Mouse (Mus musculus): ENCODE measurements around the gene Tmem110. TPM values are rescaled to one million over a fixed set of nuclear protein-coding genes. Genes with fewer than 3 reads are reported as not detected.

Tmem110 gene
- polyA plus RNA-seq, 1 experiment, result 14.1 TPM

GRCm38 (mm10) chr14:30875130-30875865, 49.9 kb downstream of the Tmem110 start:
- H3K27ac ChIP-seq (ENCODE audit: insufficient read depth, low read depth, low read length), result 0 out of 2 replicates have a peak overlapping the region, but pooled peaks have one; percentile 22
- H3K27me3 ChIP-seq (replicated peaks; ENCODE audit: control insufficient read depth, insufficient read depth, low read length), result no peaks in the 10 kb centered on the region
- peak; percentile 33 for DNase-seq
- H3K36me3 ChIP-seq (ENCODE audit: control insufficient read depth, insufficient read depth, low read length), result no peaks in the 10 kb centered on the region
- 63% methylated on average over 12 of the region's 12 CpGs for WGBS
- TF ChIP-seq CTCF (conservative IDR thresholded peaks at IDR 0.05; ENCODE audit: insufficient read depth, insufficient read length, low read depth, low read length), result no peak
- no peak for TF ChIP-seq POLR2A (IDR thresholded peaks at IDR 0.05; ENCODE audit: low read depth, low read length)
- H3K4me3 ChIP-seq (ENCODE audit: insufficient read depth, low read depth, low read length), result no peak overlapping the region
- 0 out of 2 replicates have a peak, but pooled peaks cover 8% of the 10 kb centered on the region for H3K4me1 ChIP-seq (ENCODE audit: control insufficient read depth, insufficient read depth, low read length)

- TF ChIP-seq POLR2A (IDR thresholded peaks at IDR 0.05; ENCODE audit: low read depth, low read length), result no peak
- TF ChIP-seq CTCF (conservative IDR thresholded peaks at IDR 0.05; ENCODE audit: insufficient read depth, insufficient read length, low read depth, low read length), result no peak
- 43% methylated on average over 9 of the region's 9 CpGs for WGBS
- peak; percentile 40 for DNase-seq
- 0 out of 2 replicates have a peak, but pooled peaks cover 8% of the 10 kb centered on the region for H3K4me1 ChIP-seq (ENCODE audit: control insufficient read depth, insufficient read depth, low read length)
- H3K27ac ChIP-seq (ENCODE audit: insufficient read depth, low read depth, low read length), result 0 out of 2 replicates have a peak overlapping the region, but pooled peaks have one; percentile 22
- H3K4me3 ChIP-seq (ENCODE audit: insufficient read depth, low read depth, low read length), result no peak overlapping the region
- no peaks in the 10 kb centered on the region for H3K36me3 ChIP-seq (ENCODE audit: control insufficient read depth, insufficient read depth, low read length)
- no peaks in the 10 kb centered on the region for H3K27me3 ChIP-seq (replicated peaks; ENCODE audit: control insufficient read depth, insufficient read depth, low read length)
Measured at GRCm38 (mm10) chr14:30875955-30876354, 50.6 kb downstream of the Tmem110 start.

GRCm38 (mm10) chr14:30876451-30876850, 51.1 kb downstream of the Tmem110 start:
- Histone ChIP-seq H3K4me1 (ENCODE audit: control insufficient read depth, insufficient read depth, low read length) (0 out of 2 replicates have a peak, but pooled peaks cover 8% of the 10 kb centered on the region), H3K4me3 (ENCODE audit: insufficient read depth, low read depth, low read length) (no peak overlapping the region), H3K27ac (ENCODE audit: insufficient read depth, low read depth, low read length) (no peak overlapping the region), H3K36me3 (ENCODE audit: control insufficient read depth, insufficient read depth, low read length) (no peaks in the 10 kb centered on the region), H3K27me3 (replicated peaks; ENCODE audit: control insufficient read depth, insufficient read depth, low read length) (no peaks in the 10 kb centered on the region)
- no peak for DNase-seq
- TF ChIP-seq CTCF (conservative IDR thresholded peaks at IDR 0.05; ENCODE audit: insufficient read depth, insufficient read length, low read depth, low read length) (no peak), POLR2A (IDR thresholded peaks at IDR 0.05; ENCODE audit: low read depth, low read length) (no peak)
- 76% methylated on average over 10 of the region's 10 CpGs for WGBS

GRCm38 (mm10) chr14:30877827-30878226, 52.4 kb downstream of the Tmem110 start:
- no peaks in the 10 kb centered on the region for H3K36me3 ChIP-seq (ENCODE audit: control insufficient read depth, insufficient read depth, low read length)
- no peak overlapping the region for H3K4me3 ChIP-seq (ENCODE audit: insufficient read depth, low read depth, low read length)
- 0 out of 2 replicates have a peak, but pooled peaks cover 8% of the 10 kb centered on the region for H3K4me1 ChIP-seq (ENCODE audit: control insufficient read depth, insufficient read depth, low read length)
- WGBS, result 98% methylated on average over 3 of the region's 3 CpGs
- H3K27me3 ChIP-seq (replicated peaks; ENCODE audit: control insufficient read depth, insufficient read depth, low read length), result no peaks in the 10 kb centered on the region
- H3K27ac ChIP-seq (ENCODE audit: insufficient read depth, low read depth, low read length), result no peak overlapping the region
- no peak for TF ChIP-seq CTCF (conservative IDR thresholded peaks at IDR 0.05; ENCODE audit: insufficient read depth, insufficient read length, low read depth, low read length)
- no peak for TF ChIP-seq POLR2A (IDR thresholded peaks at IDR 0.05; ENCODE audit: low read depth, low read length)
- no peak for DNase-seq

GRCm38 (mm10) chr14:30878958-30879571, 53.7 kb downstream of the Tmem110 start, which contains the start of gene Mustn1:
Gene Mustn1 (plus strand): TSS chr14:30879200.
- Histone ChIP-seq H3K27me3 (replicated peaks; ENCODE audit: control insufficient read depth, insufficient read depth, low read length) (no peaks in the 10 kb centered on the region), H3K4me3 (ENCODE audit: insufficient read depth, low read depth, low read length) (no peak within 1 kb of the TSS; the same call in 1 of the 2 replicates), H3K27ac (ENCODE audit: insufficient read depth, low read depth, low read length) (0 out of 2 replicates have a peak within 1 kb of the TSS, but pooled peaks have one; percentile 6), H3K36me3 (ENCODE audit: control insufficient read depth, insufficient read depth, low read length) (no peaks in the 10 kb centered on the region), H3K4me1 (ENCODE audit: control insufficient read depth, insufficient read depth, low read length) (0 out of 2 replicates have a peak, but pooled peaks cover 8% of the 10 kb centered on the region)
- TF ChIP-seq POLR2A (IDR thresholded peaks at IDR 0.05; ENCODE audit: low read depth, low read length), result no peak
- TF ChIP-seq CTCF (conservative IDR thresholded peaks at IDR 0.05; ENCODE audit: insufficient read depth, insufficient read length, low read depth, low read length), result no peak
- 59% methylated on average over 11 of the region's 11 CpGs for WGBS
- peak; percentile 35 for DNase-seq

GRCm38 (mm10) chr14:30879794-30880193, 54.4 kb downstream of the Tmem110 start:
- H3K27ac ChIP-seq (ENCODE audit: insufficient read depth, low read depth, low read length), result no peak overlapping the region
- H3K36me3 ChIP-seq (ENCODE audit: control insufficient read depth, insufficient read depth, low read length), result no peaks in the 10 kb centered on the region
- no peak for DNase-seq
- 0 out of 2 replicates have a peak, but pooled peaks cover 8% of the 10 kb centered on the region for H3K4me1 ChIP-seq (ENCODE audit: control insufficient read depth, insufficient read depth, low read length)
- H3K4me3 ChIP-seq (ENCODE audit: insufficient read depth, low read depth, low read length), result no peak overlapping the region; the same call in 1 of the 2 replicates
- TF ChIP-seq CTCF (conservative IDR thresholded peaks at IDR 0.05; ENCODE audit: insufficient read depth, insufficient read length, low read depth, low read length), result no peak
- no peak for TF ChIP-seq POLR2A (IDR thresholded peaks at IDR 0.05; ENCODE audit: low read depth, low read length)
- WGBS, result 71% methylated on average over 9 of the region's 9 CpGs
- no peaks in the 10 kb centered on the region for H3K27me3 ChIP-seq (replicated peaks; ENCODE audit: control insufficient read depth, insufficient read depth, low read length)

GRCm38 (mm10) chr14:30880251-30880650, 54.9 kb downstream of the Tmem110 start:
- H3K4me3 ChIP-seq (ENCODE audit: insufficient read depth, low read depth, low read length), result no peak overlapping the region
- 63% methylated on average over 8 of the region's 8 CpGs for WGBS

More at GRCm38 (mm10) chr14:30880251-30880650, 54.9 kb downstream of the Tmem110 start:
- no peak for TF ChIP-seq CTCF (conservative IDR thresholded peaks at IDR 0.05; ENCODE audit: insufficient read depth, insufficient read length, low read depth, low read length)
- no peak for TF ChIP-seq POLR2A (IDR thresholded peaks at IDR 0.05; ENCODE audit: low read depth, low read length)
- Histone ChIP-seq H3K27ac (ENCODE audit: insufficient read depth, low read depth, low read length) (no peak overlapping the region), H3K36me3 (ENCODE audit: control insufficient read depth, insufficient read depth, low read length) (no peaks in the 10 kb centered on the region), H3K4me1 (ENCODE audit: control insufficient read depth, insufficient read depth, low read length) (0 out of 2 replicates have a peak, but pooled peaks cover 7% of the 10 kb centered on the region), H3K27me3 (replicated peaks; ENCODE audit: control insufficient read depth, insufficient read depth, low read length) (no peaks in the 10 kb centered on the region)
- DNase-seq, result no peak

Data from kidney, adult 2 months (tissue).